Mouse (Mus musculus): ENCODE measurements around the gene Olfr45. TPM values are rescaled to one million over a fixed set of nuclear protein-coding genes. Genes with fewer than 3 reads are reported as not detected.
"Not testable (repeated sequence)": the region's sequence is repeated elsewhere in the genome, so short reads cannot be mapped to it uniquely, and the experiment has no call there.

Olfr45 gene
- not detected in 2 replicates for polyA plus RNA-seq (2016; fragmentation: Nextera tagmentation; extraction: Ambion mirVana)

GRCm38 (mm10) chr7:140681651-140682050 is at the start of gene Olfr45:
Gene Olfr45, plus strand, starts transcription at chr7:140681951.
- no peak within 1 kb of the TSS for H3K27ac ChIP-seq
- H3K4me1 ChIP-seq (replicated peaks), result no peaks in the 10 kb centered on the region
- no peak within 1 kb of the TSS for H3K9ac ChIP-seq (replicated peaks)
- peaks cover 5% of the 10 kb centered on the region; the same call in 1 of the 2 replicates for H3K9me3 ChIP-seq
- H3K27me3 ChIP-seq, result no peaks in the 10 kb centered on the region
- H3K36me3 ChIP-seq, result no peaks in the 10 kb centered on the region
- no peak within 1 kb of the TSS for H3K4me3 ChIP-seq (replicated peaks)
- no peak for ATAC-seq (ENCODE audit: insufficient number of reproducible peaks, insufficient read depth, low FRiP score, low TSS enrichment, low read depth)
- WGBS, result 88% methylated on average over 1 of the region's 1 CpGs
- no peak within 1 kb of the TSS for H3K4me2 ChIP-seq

DNA sequence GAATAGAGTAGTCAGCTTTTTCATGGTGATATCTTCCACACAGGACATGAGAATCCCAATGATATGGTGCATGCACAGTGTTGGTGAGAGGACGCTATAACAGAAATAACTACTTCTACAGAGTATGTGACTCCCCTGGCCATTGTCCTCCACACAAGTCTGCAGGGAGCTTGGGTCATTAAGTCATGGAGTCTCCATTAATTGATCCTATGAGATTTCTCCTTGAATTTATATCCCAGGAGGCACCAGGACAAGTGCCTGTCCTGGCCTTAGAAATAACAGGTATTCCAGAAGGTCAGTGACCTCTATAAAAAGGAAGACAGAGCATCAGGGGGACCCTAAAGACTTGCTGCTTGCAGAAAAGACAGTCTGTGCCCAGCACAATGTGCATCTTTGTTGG is 35.6 kb upstream of the Olfr45 start, which contains the start of gene Olfr53:
Gene Olfr53 (plus strand): TSS at position 301 of the 400 bp plus-strand sequence.
- no peak within 1 kb of the TSS for H3K4me3 ChIP-seq (replicated peaks)
- ATAC-seq (ENCODE audit: insufficient number of reproducible peaks, insufficient read depth, low FRiP score, low TSS enrichment, low read depth), result no peak
- H3K36me3 ChIP-seq, result no peaks in the 10 kb centered on the region
- no peak within 1 kb of the TSS for H3K9ac ChIP-seq (replicated peaks)
- WGBS, result 74% methylated on average over 1 of the region's 1 CpGs
- H3K9me3 ChIP-seq, result no peaks in the 10 kb centered on the region
- H3K4me1 ChIP-seq (replicated peaks), result no peaks in the 10 kb centered on the region
- no peak within 1 kb of the TSS for H3K27ac ChIP-seq
- no peak within 1 kb of the TSS for H3K4me2 ChIP-seq
- H3K27me3 ChIP-seq, result no peaks in the 10 kb centered on the region

DNA sequence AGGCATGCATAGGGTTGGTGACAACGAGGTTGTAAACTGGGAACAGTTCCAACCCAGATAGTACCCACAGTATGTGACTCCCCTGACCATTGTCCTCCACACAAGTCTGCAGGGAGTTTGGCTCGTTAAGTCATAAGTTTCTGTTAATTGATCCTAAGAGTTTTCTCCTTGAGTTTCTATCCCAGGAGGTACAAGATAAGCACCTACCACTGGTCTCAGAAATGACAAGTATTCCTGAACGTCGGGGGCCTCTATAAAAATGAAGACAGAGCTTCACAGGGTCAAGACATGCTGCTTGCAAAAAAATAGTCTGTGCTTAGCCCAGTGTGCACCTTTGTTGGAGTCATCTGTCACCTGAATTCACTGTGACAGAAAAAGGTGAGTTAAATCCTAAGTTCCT is 22.1 kb upstream of the Olfr45 start, which contains the start of gene Olfr539:
Gene Olfr539 (plus strand): TSS at position 301 of the 400 bp plus-strand sequence.
- H3K4me3 ChIP-seq (replicated peaks), result no peak within 1 kb of the TSS
- H3K4me2 ChIP-seq, result no peak within 1 kb of the TSS
- no peak for ATAC-seq (ENCODE audit: insufficient number of reproducible peaks, insufficient read depth, low FRiP score, low TSS enrichment, low read depth)
- H3K9me3 ChIP-seq, result no peaks in the 10 kb centered on the region
- no peaks in the 10 kb centered on the region for H3K4me1 ChIP-seq (replicated peaks)
- H3K36me3 ChIP-seq, result no peaks in the 10 kb centered on the region
- 77% methylated on average over 4 of the region's 4 CpGs for WGBS
- no peak within 1 kb of the TSS for H3K27ac ChIP-seq
- no peak within 1 kb of the TSS for H3K9ac ChIP-seq (replicated peaks)
- H3K27me3 ChIP-seq, result no peaks in the 10 kb centered on the region

DNA sequence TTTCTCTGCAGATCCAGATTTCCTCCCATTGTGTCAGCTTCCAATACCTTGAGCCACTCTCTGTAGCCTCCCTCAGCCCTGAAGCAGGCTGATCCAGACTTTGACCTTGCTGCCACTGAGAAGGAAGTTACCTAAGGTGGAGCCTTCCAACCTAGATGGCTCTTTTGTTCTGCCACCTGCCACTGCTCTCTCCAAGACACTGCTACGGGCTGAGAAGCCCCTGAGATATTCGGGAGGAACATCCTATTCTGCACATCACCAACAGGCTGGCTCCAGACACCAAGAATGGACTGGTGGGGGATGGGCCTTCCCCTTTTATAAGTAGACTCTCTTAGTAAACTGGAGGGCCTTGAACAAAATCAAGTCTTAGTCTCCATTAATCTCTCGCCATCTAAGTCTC is 11.1 kb upstream of the Olfr45 start:
- not testable (repeated sequence) for ATAC-seq (ENCODE audit: insufficient number of reproducible peaks, insufficient read depth, low FRiP score, low TSS enrichment, low read depth); H3K27ac ChIP-seq; H3K36me3 ChIP-seq; H3K4me3 ChIP-seq (replicated peaks); H3K27me3 ChIP-seq; H3K9me3 ChIP-seq; H3K4me2 ChIP-seq; H3K4me1 ChIP-seq (replicated peaks); H3K9ac ChIP-seq (replicated peaks)
- 90% methylated on average over 3 of the region's 3 CpGs for WGBS

DNA sequence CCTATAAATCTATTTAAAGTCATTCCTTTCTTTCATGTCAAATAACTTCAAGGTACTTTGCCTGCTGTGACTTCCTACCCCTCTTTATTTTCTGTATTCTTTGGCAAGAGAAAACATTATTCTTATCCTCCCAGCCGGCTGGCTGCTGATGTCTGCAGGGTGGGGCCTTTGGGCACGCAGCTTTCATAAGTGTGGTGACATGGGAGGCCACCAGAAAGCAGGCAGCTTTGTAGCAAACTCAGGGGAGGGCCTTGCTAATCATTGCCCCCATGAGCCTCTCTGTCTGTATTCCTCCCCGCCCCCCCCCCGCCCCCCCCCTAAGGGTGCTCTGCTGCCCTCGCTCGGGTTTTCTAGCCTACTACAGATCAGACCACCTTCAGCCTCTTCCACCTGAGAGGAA is 5.9 kb upstream of the Olfr45 start:
- Histone ChIP-seq H3K4me1 (replicated peaks) (peaks cover 6% of the 10 kb centered on the region), H3K9ac (replicated peaks) (no peak overlapping the region), H3K4me3 (replicated peaks) (no peak overlapping the region), H3K36me3 (no peaks in the 10 kb centered on the region), H3K9me3 (peaks cover 11% of the 10 kb centered on the region), H3K27me3 (no peaks in the 10 kb centered on the region), H3K4me2 (peak overlapping the region; percentile 19), H3K27ac (no peak overlapping the region)
- under 1% methylated on average over 6 of the region's 6 CpGs for WGBS
- no peak for ATAC-seq (ENCODE audit: insufficient number of reproducible peaks, insufficient read depth, low FRiP score, low TSS enrichment, low read depth)

DNA sequence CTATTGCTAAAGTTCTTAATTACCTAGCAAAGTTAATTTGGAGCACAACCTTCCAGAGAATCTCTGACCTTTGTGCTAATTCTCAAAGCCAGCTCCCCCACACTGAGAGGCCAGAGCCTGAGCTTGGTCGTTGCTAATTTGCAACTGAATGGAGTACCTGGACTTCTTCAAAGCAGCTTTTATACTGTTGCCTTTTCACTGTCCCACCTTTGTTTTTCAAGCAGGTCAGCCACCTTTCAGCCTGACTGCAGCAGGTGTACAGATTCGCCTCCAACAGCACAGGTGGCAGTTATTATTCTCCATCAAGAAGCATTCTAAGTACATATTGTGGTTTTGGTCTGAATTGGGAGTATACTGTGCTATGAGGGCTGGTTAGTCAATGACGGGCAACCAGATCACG is 2.2 kb upstream of the Olfr45 start:
- H3K36me3 ChIP-seq; H3K4me1 ChIP-seq (replicated peaks); H3K4me3 ChIP-seq (replicated peaks); ATAC-seq (ENCODE audit: insufficient number of reproducible peaks, insufficient read depth, low FRiP score, low TSS enrichment, low read depth); H3K27ac ChIP-seq; H3K9ac ChIP-seq (replicated peaks); H3K27me3 ChIP-seq; H3K4me2 ChIP-seq; H3K9me3 ChIP-seq: not testable (repeated sequence)
- WGBS, result 68% methylated on average over 4 of the region's 4 CpGs

DNA sequence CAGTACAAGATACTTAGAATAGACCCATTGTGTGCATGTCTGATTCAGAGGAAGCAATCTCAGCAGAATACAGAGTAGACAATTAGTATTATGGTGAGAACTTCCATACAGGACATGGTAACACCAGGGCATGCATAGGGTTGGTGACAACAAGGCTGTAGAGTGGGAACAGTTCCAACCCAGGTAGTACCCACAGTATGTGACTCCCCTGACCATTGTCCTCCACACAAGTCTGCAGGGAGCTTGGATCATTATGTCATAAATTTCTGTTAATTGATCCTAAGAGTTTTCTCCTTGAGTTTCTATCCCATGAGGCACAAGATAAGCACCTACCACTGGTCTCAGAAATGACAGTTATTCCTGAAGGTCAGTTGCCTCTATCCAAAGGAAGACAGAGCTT is 15.2 kb downstream of the Olfr45 start, which contains the start of gene Olfr541:
Gene Olfr541 (plus strand): TSS at position 301 of the 400 bp plus-strand sequence.
- H3K9me3 ChIP-seq, result no peaks in the 10 kb centered on the region
- no peak within 1 kb of the TSS for H3K4me3 ChIP-seq (replicated peaks)
- no peaks in the 10 kb centered on the region for H3K36me3 ChIP-seq
- H3K4me2 ChIP-seq, result no peak within 1 kb of the TSS
- ATAC-seq (ENCODE audit: insufficient number of reproducible peaks, insufficient read depth, low FRiP score, low TSS enrichment, low read depth), result no peak
- no peak within 1 kb of the TSS for H3K9ac ChIP-seq (replicated peaks)
- no peak within 1 kb of the TSS for H3K27ac ChIP-seq
- H3K4me1 ChIP-seq (replicated peaks), result no peaks in the 10 kb centered on the region
- H3K27me3 ChIP-seq, result no peaks in the 10 kb centered on the region

GRCm38 (mm10) chr7:140706348-140706747 is 24.6 kb downstream of the Olfr45 start:
- WGBS, result 78% methylated on average over 2 of the region's 2 CpGs
- Histone ChIP-seq H3K27me3 (no peaks in the 10 kb centered on the region), H3K4me3 (replicated peaks) (no peak overlapping the region), H3K9ac (replicated peaks) (no peak overlapping the region), H3K4me2 (no peak overlapping the region), H3K27ac (no peak overlapping the region), H3K36me3 (no peaks in the 10 kb centered on the region), H3K9me3 (no peaks in the 10 kb centered on the region), H3K4me1 (replicated peaks) (no peaks in the 10 kb centered on the region)
- ATAC-seq (ENCODE audit: insufficient number of reproducible peaks, insufficient read depth, low FRiP score, low TSS enrichment, low read depth), result no peak

DNA sequence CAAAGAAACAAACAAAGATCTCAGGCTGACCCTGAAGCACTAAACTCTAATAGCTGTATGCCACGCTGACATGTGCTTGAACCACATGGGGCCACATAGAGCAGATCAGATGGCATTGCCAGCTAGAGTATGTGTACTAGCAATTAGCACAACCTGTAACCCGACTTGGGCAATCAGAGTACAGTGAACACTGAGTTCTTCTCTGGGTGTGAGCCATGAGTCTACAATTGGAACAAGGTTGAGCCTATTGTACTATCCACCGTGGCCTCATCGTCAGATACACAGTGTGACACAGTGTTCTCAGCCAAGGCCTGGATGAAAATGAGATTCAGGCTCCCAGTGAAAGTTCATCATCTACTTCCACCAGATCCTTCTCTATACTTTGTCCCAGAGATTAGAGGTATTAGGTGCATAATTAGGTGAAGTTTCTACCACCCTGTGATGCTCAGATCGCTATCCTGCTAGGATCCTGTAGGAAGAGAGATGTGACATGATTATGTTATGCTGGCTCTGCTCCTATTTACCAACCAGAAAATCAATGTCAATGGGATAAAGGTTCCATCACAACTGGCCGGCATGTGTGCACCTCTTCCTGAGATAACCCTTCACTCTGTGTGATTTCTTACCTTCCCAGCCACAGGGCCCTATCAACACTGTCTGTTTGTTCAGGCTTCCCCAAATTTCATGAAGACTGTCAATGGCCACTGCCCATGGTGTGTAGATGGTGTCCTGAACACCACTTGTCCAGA is 26.0 kb downstream of the Olfr45 start:
- Histone ChIP-seq H3K9ac (replicated peaks) (no peak overlapping the region), H3K36me3 (no peaks in the 10 kb centered on the region), H3K9me3 (no peaks in the 10 kb centered on the region), H3K4me1 (replicated peaks) (no peaks in the 10 kb centered on the region), H3K4me3 (replicated peaks) (no peak overlapping the region), H3K27me3 (no peaks in the 10 kb centered on the region), H3K4me2 (no peak overlapping the region), H3K27ac (no peak overlapping the region)
- WGBS, result 85% methylated on average over 6 of the region's 6 CpGs
- no peak for ATAC-seq (ENCODE audit: insufficient number of reproducible peaks, insufficient read depth, low FRiP score, low TSS enrichment, low read depth)

DNA sequence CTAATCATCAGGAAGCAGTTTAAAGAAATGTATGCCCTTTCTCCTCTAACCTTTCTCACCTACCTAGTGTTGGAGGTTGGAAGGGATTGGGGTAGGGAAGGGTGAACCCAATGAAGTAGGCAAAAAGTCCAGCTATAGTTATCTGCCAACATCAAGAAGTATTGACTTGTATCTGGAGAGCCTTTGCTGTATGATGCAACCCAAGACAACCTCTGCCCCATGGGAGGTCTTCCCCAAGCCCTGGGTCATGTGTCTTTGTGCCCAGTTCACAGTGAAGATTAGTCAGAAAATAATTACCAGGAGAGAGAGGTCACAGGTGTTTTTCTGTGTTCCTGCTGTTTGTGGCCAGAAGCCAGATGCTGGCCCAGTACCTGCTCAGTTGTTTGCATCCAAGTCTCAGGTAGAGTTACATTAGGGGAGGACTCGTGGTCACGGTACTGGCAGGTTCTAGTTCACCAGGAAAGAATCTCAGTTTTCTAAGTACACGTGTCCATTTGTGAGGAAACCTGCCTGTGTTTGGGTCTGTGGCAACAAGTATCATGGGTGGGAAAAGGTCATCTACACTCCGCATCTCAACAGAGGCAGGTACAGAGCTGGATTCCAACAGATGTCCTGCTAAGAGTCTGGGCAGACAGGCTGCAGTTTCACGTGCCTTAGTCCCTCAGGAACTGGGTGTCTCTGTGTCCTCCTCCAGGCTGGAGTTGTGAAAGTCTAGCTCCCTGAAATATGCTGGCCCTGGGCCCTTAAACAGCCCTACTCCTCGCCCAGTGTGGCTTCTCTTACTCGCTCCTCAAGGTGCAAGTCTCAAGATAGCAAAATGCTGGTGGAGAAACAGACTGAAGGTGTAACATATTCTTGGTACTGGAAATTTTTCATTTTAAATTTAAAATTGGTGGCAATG is 35.7 kb downstream of the Olfr45 start:
- H3K27ac ChIP-seq, result no peak overlapping the region
- H3K4me3 ChIP-seq (replicated peaks), result no peak overlapping the region
- H3K9ac ChIP-seq (replicated peaks), result no peak overlapping the region
- H3K36me3 ChIP-seq, result no peaks in the 10 kb centered on the region
- no peak overlapping the region for H3K4me2 ChIP-seq
- WGBS, result 81% methylated on average over 7 of the region's 7 CpGs
- H3K4me1 ChIP-seq (replicated peaks), result no peaks in the 10 kb centered on the region
- ATAC-seq (ENCODE audit: insufficient number of reproducible peaks, insufficient read depth, low FRiP score, low TSS enrichment, low read depth), result no peak
- no peaks in the 10 kb centered on the region for H3K27me3 ChIP-seq
- no peaks in the 10 kb centered on the region for H3K9me3 ChIP-seq

- Histone ChIP-seq H3K9ac (replicated peaks) (no peak overlapping the region), H3K4me3 (replicated peaks) (no peak overlapping the region), H3K27ac (no peak overlapping the region), H3K9me3 (no peaks in the 10 kb centered on the region), H3K4me2 (no peak overlapping the region), H3K4me1 (replicated peaks) (no peaks in the 10 kb centered on the region), H3K27me3 (no peaks in the 10 kb centered on the region), H3K36me3 (no peaks in the 10 kb centered on the region)
- ATAC-seq (ENCODE audit: insufficient number of reproducible peaks, insufficient read depth, low FRiP score, low TSS enrichment, low read depth), result no peak
- WGBS, result 76% methylated on average over 6 of the region's 6 CpGs
Measured at GRCm38 (mm10) chr7:140721095-140721494, 39.3 kb downstream of the Olfr45 start.
